Mouse (Mus musculus): ENCODE results near the gene Castor2.

Gene Castor2

DNA sequence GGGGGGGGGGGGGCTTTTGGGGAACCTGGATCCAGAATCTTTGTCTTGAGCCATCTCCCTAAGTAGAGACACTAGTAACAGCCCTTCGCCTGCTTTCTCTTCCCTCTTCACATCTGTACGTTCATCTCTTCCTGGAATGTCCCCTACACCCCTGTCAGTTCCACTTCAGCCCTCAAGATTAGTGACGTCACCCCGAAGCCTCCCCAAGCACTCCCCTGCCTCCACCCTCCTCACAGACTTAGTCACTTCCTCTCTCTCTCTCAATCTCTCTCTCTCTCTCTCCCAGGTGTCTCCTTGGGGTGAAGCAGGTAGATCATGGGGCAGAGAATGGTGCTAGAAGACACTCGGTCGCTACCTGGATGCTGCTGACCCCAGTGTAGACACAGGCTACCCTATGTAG is 3.2 kb downstream of the Castor2 start:
- no peak for DNase-seq

DNA sequence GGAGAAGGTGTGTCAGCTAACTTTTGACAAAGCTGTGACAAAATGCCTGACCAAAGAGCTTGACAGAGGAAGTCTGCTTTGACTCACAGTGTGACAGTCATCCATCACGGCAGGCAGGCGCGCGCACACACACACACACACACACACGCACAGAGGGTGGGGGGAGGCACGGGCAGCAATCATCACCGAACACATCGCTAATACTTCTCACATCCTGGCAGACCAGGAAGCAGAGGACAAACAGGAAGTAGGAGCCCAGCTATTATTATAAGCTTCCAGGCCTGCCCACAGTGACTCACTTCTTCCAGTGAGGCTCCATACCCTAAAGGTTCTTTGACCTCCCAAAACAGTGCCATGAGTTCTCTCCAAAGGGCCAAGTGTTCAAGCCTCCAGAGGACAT is 6.3 kb downstream of the Castor2 start:
- no peak for DNase-seq

DNA sequence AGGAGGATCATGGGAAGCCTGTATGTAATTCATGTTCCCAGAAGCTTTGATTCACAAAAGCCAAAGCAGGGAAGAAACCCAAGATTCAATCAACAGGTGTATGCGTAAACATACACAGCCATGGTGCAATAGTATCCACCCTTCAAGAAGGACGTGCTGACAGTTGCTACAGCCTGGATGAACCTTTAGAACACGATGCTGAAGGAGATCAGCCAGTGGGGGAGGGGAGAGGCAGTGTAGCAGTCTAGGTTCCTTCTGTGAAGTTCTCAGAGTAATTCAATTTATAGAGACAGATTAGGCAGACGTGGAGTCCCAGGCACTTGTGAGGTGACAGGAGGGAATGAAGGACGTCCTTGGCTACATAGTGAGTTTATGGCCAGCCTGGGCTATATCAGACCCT is 15.5 kb downstream of the Castor2 start:
- no peak for DNase-seq

DNA sequence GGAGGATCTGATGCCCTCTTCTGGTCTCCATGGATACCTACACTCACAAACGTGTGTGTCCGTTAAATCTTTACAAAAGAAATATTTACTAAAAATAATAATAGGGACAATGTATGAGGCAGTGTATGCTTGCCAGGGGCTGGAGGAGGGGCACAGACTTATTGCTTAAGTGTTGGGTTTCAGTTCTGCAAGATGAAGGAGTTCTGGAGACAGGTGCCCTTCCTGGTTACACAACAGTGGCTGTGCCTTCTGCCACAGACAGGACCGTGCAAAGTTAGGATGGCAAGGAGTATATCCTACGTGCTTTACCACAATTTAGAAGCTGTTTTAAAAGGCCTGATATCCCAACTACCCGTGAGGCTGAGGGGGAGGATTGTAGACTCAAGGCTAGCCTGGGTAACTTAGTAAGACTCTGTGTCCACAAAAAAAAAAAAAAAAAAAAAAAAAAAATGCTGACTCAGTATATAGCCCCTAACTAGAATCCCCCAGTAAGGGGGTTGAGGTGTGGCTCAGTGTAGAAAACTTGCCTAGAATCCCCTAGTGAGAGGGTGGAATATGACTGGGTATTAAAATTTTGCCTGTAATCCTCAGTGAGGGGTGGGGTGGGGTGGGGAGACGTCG is 16.2 kb downstream of the Castor2 start:
- DNase-seq, result no peak

DNA sequence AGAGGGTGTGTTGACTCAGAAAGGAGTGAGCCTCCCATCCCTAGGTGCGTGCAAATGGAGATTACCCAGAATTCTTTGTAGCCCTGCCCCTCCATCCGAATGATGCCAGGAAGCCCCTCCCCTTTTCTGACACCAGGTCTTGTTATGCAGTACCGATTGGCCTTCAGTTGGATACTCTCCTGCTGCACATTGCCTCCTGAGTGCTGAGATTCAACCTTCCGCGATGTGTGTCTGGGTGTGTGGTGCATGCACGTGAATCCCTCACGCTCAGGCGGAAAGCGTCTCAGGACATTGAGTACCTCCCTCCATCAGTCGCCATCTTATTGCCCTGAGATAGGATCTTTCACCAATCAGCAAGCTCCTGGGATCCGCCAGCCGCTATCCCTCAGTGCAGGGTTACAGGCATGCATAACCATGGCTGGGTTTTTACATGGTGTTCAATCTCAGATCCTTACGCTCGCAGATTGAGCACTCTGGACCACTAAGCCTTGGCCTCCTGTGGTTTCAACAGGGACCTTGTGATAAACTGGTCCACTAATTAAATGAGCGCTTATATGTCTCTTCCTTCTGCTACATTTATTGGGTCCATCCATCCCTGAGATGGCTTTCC is 19.4 kb downstream of the Castor2 start:
- DNase-seq, result no peak

DNA sequence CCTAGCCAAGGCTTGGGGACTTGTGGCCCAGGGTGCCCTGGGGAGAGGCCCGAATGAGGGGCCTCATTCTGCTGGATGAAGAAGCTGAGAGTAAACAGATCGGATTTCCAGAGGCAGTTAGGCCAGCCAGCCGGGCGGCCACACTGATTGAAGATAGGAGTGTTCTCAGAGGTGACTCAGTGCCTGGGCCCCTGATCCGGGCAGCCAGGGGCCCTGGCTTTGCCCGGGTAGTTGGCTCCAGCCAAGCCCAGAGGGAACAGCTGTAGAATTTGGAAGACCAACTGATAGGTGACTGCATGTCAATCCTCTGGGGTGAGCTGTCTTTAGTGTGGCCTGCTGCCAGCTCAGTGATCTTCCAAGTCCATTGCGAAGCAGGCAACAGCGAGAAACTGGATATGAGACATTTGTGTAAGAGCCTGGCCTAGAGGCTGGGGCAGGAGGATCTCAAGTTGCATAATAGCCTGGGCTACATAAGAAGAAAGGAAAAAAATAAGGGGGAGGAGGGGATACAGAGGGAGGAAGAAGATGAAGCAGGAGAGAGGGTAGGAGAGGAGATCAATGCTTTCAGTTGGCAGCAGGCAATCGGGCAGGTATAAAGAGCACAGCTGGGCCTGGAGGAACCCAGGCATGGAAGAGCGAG is 20.1 kb downstream of the Castor2 start:
- DNase-seq, result no peak

DNA sequence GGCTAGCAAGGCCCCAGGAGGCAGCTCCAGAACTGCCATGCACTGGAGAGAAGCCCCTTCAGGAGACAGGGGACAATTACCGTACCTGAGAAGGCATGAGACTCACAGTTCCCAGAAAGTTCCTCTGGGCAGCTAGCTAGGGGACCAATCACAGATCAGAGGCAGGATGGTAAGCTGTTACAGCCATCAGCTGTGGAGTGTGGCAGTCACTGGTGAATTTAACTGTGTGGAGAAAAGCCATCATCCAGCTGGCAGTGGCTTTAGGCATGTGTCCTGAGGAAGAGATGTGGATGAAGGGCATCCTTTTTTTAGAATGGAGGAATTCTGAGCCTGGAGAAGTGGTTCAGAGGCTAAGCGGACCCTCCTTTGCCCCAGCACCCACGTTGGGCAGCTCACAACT is 20.6 kb downstream of the Castor2 start:
- DNase-seq, result no peak

DNA sequence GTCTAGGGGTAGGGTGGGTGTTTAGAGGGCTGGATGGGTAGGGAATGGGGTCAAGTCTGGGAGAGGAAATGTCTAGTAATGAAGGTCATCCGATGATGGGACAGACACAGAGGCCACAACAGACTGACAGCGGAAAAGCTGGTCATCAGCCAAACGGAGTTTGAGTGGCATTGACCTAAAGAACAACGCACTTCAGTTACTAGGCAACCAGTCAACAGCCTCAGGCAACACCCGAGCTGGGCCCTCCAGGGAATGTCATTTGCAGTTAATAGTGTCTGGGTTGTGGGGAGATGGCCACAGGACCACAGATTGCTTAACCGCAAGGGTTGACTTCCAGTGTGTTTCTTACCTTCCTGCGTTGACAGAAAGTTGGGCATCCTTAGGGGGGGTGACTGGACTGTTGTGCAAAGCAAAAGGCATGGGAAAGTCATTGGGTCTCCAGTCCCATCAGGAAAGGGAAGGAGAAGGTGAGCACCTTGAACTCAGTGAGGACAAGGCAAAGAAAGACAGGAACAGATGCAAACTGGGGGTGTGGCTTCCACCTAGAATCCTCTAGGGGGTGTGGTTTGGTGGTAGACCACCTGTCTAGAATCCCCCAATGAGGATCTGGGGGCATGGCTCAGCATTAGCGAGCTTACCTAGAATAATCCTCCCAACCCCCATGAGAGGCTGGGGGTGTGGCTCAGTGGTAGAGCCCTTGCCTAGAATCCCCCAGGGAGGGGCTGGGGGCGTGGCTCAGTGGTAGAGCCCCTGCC is 21.8 kb downstream of the Castor2 start:
- no peak for DNase-seq

DNA sequence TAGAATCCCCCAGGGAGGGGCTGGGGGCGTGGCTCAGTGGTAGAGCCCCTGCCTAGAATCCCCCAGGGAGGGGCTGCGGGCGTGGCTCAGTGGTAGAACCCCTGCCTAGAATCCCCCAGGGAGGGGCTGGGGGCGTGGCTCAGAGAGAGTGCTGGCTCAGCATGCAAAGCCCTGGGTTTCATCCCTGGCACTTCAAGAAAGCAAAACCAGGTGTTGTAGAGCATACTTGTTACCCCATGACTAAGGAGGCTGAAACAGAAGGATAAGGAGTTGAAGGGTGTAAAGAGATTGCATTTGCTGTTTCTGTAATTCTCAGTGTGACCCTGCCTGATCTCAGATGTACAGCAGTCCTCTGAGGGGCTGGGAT is 22.4 kb downstream of the Castor2 start:
- no peak for DNase-seq

DNA sequence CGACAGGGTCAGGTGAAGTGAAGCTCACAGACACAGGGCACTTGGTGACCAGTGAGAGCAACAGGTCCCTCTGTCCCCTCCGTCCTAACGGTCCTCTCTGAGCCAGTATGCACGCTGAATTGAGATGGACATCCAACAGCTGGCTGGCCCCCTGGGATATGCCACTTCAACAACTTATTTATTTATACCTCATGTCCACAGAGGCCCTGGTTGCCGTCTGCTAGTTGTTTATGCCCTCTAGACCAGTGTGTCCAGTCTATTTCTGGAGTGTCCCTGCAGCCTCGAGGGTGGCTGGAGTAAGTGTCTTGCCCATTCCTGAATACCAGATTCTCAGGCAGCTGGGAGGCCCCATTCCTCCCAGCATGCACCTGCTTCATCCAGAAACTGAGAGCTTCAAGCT is 24.3 kb downstream of the Castor2 start:
- DNase-seq, result no peak

DNA sequence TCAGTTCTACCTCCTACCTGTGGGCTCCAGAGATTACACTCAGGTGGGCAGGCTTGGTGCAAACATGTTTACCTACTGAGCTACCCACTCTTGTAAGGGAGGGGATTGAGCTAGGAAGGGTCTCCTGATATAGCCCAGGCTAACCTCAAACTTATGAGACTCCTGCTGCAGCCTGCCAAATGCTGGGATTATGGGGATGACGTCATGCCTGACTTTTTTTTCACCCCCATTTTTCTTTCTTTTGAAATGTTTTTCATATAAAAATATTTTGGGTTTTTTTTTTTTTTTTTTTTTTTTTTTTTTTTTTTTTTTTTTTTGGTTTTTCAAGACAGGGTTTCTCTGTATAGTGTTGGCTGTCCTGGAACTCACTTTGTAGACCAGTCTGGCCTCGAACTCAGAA is 26.7 kb downstream of the Castor2 start:
- no peak for DNase-seq

DNA sequence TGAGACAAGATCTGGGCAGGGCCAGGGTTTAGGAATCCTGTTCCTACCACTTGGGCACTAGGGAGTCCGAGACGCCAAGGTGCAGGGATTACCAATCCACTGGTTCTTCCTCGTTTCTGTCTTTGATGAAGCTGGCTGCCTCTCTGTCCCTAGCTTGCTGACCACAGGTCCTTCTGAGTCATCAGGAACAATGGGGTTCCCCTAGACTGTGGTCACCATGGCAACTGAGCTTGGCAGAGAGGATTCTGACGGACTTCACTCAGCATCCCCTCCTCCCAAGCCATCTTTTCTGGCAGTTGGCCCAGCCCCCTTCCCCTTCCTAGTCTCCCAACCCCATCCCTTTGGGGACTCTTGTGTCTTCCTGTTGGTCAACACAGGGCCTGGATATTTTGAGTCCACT is 32.1 kb downstream of the Castor2 start:
- no peak for DNase-seq

DNA sequence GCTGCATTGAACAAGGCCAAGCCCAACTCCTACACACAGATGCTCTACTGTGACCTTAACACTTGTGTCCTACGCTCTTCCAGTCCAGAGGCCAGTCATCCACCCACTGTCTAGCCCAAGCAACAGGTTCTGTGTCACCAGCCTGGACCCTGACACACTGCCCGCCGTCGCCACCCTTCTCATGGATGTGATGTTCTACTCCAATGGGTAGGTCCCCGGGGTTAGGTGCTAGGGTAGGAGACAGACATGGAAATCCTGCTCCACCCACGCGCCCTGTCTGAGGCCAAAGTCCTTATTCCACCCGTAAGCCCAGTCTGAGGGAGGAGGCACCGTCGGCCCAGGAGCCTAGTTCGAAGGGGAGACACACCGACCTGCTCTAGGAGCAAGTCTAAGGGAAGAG is 36.5 kb downstream of the Castor2 start:
- peak; percentile 20 to 60 for DNase-seq

DNA sequence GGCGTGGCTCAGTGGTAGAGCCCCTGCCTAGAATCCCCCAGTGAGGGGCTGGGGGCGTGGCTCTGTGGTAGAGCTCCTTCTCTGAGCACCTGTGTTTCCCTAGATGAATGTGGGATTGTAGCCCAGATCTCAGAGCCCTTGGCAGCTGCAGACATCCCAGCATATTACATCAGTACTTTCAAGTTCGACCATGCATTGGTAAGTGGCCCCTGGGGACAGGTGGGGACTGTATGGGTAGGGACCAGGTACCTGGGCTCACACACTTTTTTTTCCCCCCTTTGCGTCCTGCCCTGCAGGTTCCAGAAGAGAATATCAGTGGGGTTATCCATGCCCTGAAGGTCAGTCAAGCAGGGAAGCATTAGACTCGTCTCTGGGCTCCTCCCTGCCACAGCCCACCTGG is 38.4 kb downstream of the Castor2 start:
- no peak for DNase-seq

DNA sequence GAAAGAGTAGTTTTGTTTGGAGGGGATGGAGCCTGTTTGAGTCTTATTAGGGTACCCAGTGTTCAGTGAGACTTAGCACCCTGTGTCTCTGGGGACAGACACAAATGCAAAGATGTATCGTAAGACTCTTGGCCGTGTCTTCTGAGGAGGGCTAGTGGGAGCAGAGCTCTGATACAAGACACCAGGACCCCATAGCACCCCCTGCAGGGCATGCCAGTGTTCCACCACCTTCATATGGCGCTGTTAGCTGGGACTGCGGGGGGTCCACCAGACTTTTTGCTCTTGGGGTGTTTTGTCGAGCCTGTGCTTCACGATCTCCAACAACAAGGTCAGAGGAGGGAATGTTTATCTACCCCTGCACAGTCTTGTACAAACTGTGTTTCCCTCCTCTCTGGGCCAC is 39.9 kb downstream of the Castor2 start:
- no peak for DNase-seq

DNA sequence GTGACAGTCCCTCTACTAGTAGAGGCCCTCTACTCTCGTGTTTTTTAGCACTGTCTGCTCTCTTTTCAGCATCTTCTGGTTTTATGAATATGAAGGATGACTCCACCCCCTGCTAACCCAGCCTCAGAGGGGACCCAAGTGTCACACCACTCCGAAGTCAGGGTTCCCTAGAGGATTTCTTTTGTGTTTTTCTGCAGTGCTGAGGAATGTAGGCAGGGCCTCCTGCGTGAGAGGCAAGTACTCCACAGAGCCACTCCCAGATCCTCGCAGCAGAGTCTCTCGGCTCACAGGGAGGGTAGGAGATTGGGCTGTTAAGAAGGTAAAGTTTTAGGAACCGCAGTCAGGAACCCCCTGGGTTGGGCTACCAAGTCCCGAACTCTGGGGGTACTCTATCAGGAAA is 41.7 kb downstream of the Castor2 start:
- DNase-seq, result no peak

DNA sequence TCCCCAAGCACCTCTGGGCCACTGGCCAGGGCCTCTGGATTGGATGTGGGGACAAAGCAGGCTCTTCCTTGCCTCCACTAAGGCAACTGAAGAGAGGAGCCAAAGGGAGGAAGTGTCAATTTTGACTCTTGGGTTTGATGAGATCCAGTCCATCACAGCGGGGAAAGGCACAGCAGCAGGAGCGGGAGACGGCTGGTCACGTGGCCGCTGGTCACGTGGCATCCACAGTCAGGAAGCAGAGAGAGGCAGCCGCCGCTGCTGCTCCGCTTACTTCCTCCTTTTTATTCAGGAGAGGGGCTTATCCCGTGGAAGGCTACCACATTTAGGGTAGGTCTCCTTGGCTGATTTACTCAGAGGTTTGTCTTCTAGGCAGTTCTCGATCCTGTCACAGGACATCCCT is 42.9 kb downstream of the Castor2 start:
- DNase-seq, result no peak

DNA sequence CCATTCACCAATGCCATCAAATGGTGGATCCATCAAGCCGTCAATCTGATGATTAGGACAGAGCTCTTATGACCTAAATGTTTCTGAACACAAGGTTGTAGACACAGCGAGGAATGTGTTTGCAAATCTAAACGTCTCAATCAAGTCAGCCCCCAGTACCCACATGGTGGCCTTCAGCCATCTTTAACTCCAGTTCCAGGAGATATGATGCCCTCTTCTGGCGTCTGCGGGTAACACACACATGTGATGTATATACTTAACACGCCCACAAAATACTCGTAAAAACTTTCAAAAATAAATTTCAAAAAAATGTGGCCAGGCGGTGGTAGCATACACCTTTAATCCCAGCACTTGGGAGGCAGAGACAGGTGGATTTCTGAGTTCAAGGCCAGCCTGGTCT is 45.5 kb downstream of the Castor2 start:
- no peak for DNase-seq

DNA sequence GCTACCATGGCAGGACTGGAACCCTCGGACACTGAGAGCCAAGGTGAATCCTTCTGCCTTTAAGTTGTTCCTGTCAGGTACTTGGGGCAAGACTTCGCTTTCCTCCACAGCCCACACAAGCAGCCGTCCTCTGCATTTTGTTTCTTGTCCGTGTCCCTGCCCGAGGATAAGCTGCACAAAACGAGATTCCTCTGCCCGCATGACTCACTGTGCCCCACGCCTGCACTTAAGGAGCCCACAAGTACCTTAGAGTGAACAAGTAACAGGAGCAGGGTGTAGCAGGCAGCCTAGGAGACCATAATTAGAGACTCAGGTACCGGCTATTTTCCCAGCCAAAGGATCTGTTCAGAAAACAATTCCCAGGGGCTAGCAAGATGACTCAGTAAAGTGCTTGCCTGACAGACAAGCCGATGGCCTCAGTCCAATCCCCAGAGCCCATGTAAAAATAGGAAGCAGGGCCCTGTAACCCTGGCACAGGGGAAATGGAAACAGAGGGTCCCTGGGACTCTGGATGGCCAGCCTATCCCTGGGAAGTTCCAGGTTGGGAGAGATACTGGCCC is 47.8 kb downstream of the Castor2 start:
- no peak for DNase-seq

DNA sequence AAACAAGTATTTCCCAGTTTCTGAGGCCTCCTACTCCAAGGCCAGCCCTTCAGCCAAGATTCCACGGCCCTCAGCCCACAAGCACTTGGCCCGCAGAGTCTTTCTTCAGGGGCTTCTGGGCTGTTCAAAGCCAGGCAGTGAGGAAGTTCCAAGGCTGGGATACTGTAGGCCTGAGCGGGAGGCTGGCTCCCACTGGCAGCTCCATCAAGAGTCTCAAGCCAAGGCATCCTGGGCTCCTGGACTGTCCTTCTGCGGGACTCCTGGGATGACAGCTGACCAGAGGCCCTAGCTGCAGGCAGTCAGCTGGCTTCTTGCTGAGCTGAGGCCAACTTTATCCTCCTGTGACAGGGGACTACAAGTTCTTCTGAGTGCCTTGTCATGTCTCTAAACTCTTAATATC is 48.6 kb downstream of the Castor2 start:
- no peak for DNase-seq

DNA sequence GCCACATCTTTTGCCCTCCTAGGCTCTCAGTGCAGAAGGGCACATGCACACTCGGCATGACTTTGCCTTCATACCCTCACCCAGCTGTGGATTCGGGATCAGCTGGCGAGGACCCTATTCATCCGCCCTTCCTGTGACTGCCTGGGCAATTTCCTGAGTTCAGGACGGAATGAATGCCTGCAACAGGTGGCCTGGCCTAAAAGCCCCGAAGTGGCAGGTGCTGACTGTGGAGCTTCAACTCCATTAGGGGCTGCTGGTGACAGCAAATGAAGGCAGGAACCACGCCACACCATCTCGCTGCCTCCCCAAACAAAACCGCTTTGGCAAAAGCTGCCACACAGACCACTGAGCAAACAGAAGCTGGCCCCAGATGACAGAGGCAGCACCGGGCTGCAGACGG is 52.4 kb downstream of the Castor2 start:
- DNase-seq, result no peak

DNA sequence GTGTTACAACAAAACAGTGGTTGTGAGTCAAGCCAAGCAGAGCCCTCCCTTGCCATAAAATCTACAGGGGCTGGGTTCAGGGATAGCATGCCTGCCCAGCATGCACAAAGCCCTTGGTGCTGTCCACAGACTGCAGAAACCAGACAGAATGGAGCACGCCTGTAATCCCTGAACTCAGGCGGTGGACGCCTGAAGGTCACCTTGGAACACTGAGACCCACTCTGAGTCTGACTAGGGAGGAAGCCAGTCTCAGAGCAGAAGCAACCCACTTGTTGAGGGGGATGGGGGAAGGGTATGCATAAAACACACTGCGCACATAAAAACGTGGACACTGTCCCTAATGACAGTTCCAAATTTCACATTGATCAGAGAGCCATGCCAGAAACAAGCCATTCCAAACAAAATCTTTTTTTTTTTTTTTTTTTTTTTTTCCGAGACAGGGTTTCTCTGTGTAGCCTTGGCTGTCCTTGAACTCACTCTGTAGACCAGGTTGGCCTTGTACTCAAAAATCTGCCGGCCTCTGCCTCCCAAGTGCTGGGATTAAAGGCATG is 56.5 kb downstream of the Castor2 start:
- no peak for DNase-seq

DNA sequence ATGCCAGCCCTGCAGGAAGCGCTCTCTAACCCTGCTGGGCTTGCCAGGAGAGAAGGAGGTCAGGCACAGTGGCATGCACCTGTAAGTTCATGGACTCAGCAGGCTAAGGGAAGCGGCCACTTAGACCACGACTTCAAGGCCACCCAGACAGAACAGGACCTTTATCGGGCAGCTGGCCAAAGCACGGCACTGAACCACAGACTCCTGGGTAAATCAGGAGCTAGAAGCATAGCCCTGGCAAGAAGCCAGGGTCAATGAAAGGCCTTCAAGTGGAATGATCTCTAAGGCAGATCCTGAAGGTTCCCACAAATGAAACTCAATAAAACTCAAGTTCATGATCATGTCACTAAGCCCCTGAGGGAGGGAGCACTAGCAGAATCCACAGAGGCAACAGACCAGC is 65.2 kb downstream of the Castor2 start:
- DNase-seq, result peak; percentile 85 to 92
